Mouse (Mus musculus) T-cell, adult 2 months (primary cell): ENCODE results near the gene Nat8.
"Not testable (repeated sequence)": the region's sequence is repeated elsewhere in the genome, so short reads cannot be mapped to it uniquely, and the experiment has no call there.

Experiments
- DNase-seq: peaks from one replicate; pipeline ENCODE4 v3.0.0; 2022; ENCODE audit warnings: low spot score

Nat8 gene

GRCm38 (mm10) chr6:85831796-85832321 lies at the start of gene Nat8:
Gene Nat8, minus strand, starts transcription at chr6:85832082.
- DNase-seq: no peak

GRCm38 (mm10) chr6:85869006-85869405 lies 37.1 kb upstream of the Nat8 start, which contains the start of gene Nat8f2:
Gene Nat8f2, minus strand, starts transcription at chr6:85869158.
- DNase-seq: not testable (repeated sequence)

GRCm38 (mm10) chr6:85867726-85868690 lies 36.1 kb upstream of the Nat8 start:
- DNase-seq: no peak

GRCm38 (mm10) chr6:85866995-85867394 lies 35.1 kb upstream of the Nat8 start:
- DNase-seq: not testable (repeated sequence)

- DNase-seq: not testable (repeated sequence)
Observed at GRCm38 (mm10) chr6:85866166-85866565, 34.3 kb upstream of the Nat8 start.

- not testable (repeated sequence) for DNase-seq
Observed at GRCm38 (mm10) chr6:85864900-85865639, 33.2 kb upstream of the Nat8 start.

- no peak for DNase-seq
Observed at GRCm38 (mm10) chr6:85863840-85864239, 32.0 kb upstream of the Nat8 start.

- DNase-seq: no peak
Observed at GRCm38 (mm10) chr6:85863136-85863535, 31.3 kb upstream of the Nat8 start.

- no peak for DNase-seq
Observed at GRCm38 (mm10) chr6:85862565-85862964, 30.7 kb upstream of the Nat8 start.

- no peak for DNase-seq
Observed at GRCm38 (mm10) chr6:85861247-85861646, 29.4 kb upstream of the Nat8 start.

- no peak for DNase-seq
Observed at GRCm38 (mm10) chr6:85856194-85856678, 24.4 kb upstream of the Nat8 start.

GRCm38 (mm10) chr6:85853481-85853880 lies 21.6 kb upstream of the Nat8 start:
- no peak for DNase-seq

- no peak for DNase-seq
Observed at GRCm38 (mm10) chr6:85851062-85851773, 19.3 kb upstream of the Nat8 start.

GRCm38 (mm10) chr6:85849240-85849639 lies 17.4 kb upstream of the Nat8 start:
- DNase-seq: no peak

- no peak for DNase-seq
Observed at GRCm38 (mm10) chr6:85848140-85848539, 16.3 kb upstream of the Nat8 start.

- DNase-seq: no peak
Observed at GRCm38 (mm10) chr6:85846921-85847320, 15.0 kb upstream of the Nat8 start.

- not testable (repeated sequence) for DNase-seq
Observed at GRCm38 (mm10) chr6:85843677-85844458, 12.0 kb upstream of the Nat8 start.

GRCm38 (mm10) chr6:85839982-85840381 lies 8.1 kb upstream of the Nat8 start:
- no peak for DNase-seq

- DNase-seq: no peak
Observed at GRCm38 (mm10) chr6:85838674-85839073, 6.8 kb upstream of the Nat8 start.

GRCm38 (mm10) chr6:85837307-85837706 lies 5.4 kb upstream of the Nat8 start:
- not testable (repeated sequence) for DNase-seq

GRCm38 (mm10) chr6:85836827-85837226 lies 4.9 kb upstream of the Nat8 start:
- DNase-seq: not testable (repeated sequence)
